8 mouse cellular contexts compared by ENCODE assay signal in genomic region chr2:150748854-150749253, GRCm38 (mm10). TPM values are rescaled to one million over a fixed set of nuclear protein-coding genes. Genes with fewer than 3 reads are reported as not detected.
A peak's percentile ranks its signal among the peaks of the same experiment; 100 is the strongest.
DNase-seq lines count a peak whose midpoint lies in the region; ATAC-seq lines count a peak whose summit lies in the region.

TSS of gene Entpd6 (plus strand) at chr2:150749042.

- H3K9me3 ChIP-seq in heart, embryonic 13.5 days, result no peaks in the 10 kb centered on the region
- H3K9me3 ChIP-seq in liver, embryonic 12.5 days (replicated peaks), result no peaks in the 10 kb centered on the region
- H3K9me3 ChIP-seq in stomach, embryonic 15.5 days, result no peaks in the 10 kb centered on the region

- H3K4me3 ChIP-seq in heart, embryonic 13.5 days, result peak within 1 kb of the TSS; percentile 74
- peak within 1 kb of the TSS; percentile 71 for H3K4me3 ChIP-seq in liver, embryonic 12.5 days
- H3K4me3 ChIP-seq in stomach, embryonic 15.5 days (replicated peaks), result peak within 1 kb of the TSS; percentile 72

- peaks cover 21% of the 10 kb centered on the region for H3K4me1 ChIP-seq in heart, embryonic 13.5 days
- H3K4me1 ChIP-seq in liver, embryonic 12.5 days, result peaks cover 17% of the 10 kb centered on the region
- peaks cover 13% of the 10 kb centered on the region for H3K4me1 ChIP-seq in stomach, embryonic 15.5 days

- H3K27me3 ChIP-seq in heart, embryonic 13.5 days (replicated peaks), result peaks cover 8% of the 10 kb centered on the region; the same call in 1 of the 2 replicates
- H3K27me3 ChIP-seq in liver, embryonic 12.5 days (replicated peaks), result peaks cover 11% of the 10 kb centered on the region
- no peaks in the 10 kb centered on the region for H3K27me3 ChIP-seq in stomach, embryonic 15.5 days (replicated peaks)

- peak; percentile 97 for DNase-seq in CD4-positive helper T cell, adult 2 months (ENCODE audit: low read depth, low spot score)
- peak; percentile 93 for DNase-seq in brain, embryonic 18.5 days (ENCODE audit: low read depth, low spot score)
- DNase-seq in kidney, postnatal 10 days, result peak; percentile 96
- DNase-seq in natural killer cell, adult 2 months (ENCODE audit: low spot score in 2 of 2), result peak; percentile 94 to 96

- ATAC-seq in erythroid progenitor cell, adult 5-6 weeks (replicated peaks; ENCODE audit: low FRiP score, poor library complexity, severe bottlenecking), result peak; percentile 96
- ATAC-seq in heart, embryonic 13.5 days (ENCODE audit: extremely low read depth, insufficient number of reproducible peaks, low FRiP score, low TSS enrichment), result peak; percentile 84
- peak; percentile 94 for ATAC-seq in liver, embryonic 12.5 days
- ATAC-seq in stomach, embryonic 15.5 days (ENCODE audit: insufficient read depth, low FRiP score, low read depth), result peak; percentile 97

- peaks cover 11% of the 10 kb centered on the region for H3K36me3 ChIP-seq in heart, embryonic 13.5 days
- H3K36me3 ChIP-seq in liver, embryonic 12.5 days, result peaks cover 15% of the 10 kb centered on the region
- H3K36me3 ChIP-seq in stomach, embryonic 15.5 days, result no peaks in the 10 kb centered on the region

- peak within 1 kb of the TSS; percentile 87 for H3K9ac ChIP-seq in heart, embryonic 13.5 days
- peak within 1 kb of the TSS; percentile 78 for H3K9ac ChIP-seq in liver, embryonic 12.5 days
- peak within 1 kb of the TSS; percentile 64 for H3K9ac ChIP-seq in stomach, embryonic 15.5 days

- WGBS in heart, embryonic 13.5 days, result under 1% methylated on average over 30 of the region's 30 CpGs
- 1% methylated on average over 30 of the region's 30 CpGs for WGBS in liver, embryonic 12.5 days (ENCODE audit: insufficient replicate concordance)
- WGBS in stomach, embryonic 15.5 days, result under 1% methylated on average over 30 of the region's 30 CpGs

- H3K4me2 ChIP-seq in heart, embryonic 13.5 days, result peak within 1 kb of the TSS; percentile 99
- peak within 1 kb of the TSS; percentile 99 for H3K4me2 ChIP-seq in liver, embryonic 12.5 days
- H3K4me2 ChIP-seq in stomach, embryonic 15.5 days, result peak within 1 kb of the TSS; percentile 98

- peak within 1 kb of the TSS; percentile 83 for H3K27ac ChIP-seq in heart, embryonic 13.5 days (replicated peaks)
- peak within 1 kb of the TSS; percentile 76 for H3K27ac ChIP-seq in liver, embryonic 12.5 days
- peak within 1 kb of the TSS; percentile 86 for H3K27ac ChIP-seq in stomach, embryonic 15.5 days

RNA-seq across cellular contexts. Expression of gene Entpd6, which starts in this region (rescaled TPM):
- 1.1 and 1.7 TPM in 2 replicates for total RNA-seq in erythroid progenitor cell, adult 5-6 weeks (2015; ENCODE audit: low replicate concordance)
- 1.7 TPM in 1 of 2 replicates, not detected in the other for total RNA-seq in erythroid progenitor cell, adult 5-6 weeks (2017; ENCODE audit: low replicate concordance)
- polyA plus RNA-seq in heart, embryonic 13.5 days (2015; fragmentation: Nextera tagmentation; extraction: Ambion mirVana), result 22.5 and 23.1 TPM in 2 replicates
- 21.0 and 21.2 TPM in 2 replicates for polyA plus RNA-seq in liver, embryonic 12.5 days (2016; fragmentation: Nextera tagmentation; extraction: Ambion mirVana)
- 27.3 and 31.1 TPM in 2 replicates for polyA plus RNA-seq in stomach, embryonic 15.5 days (2015; fragmentation: Nextera tagmentation; extraction: Ambion mirVana)

Comparison
In these comparisons a context has a peak if more than half of its experiments do, and no peak if none do; other contexts are left out.
1. Peak in every context shown above with its lines: DNase-seq, ATAC-seq, H3K4me3 ChIP-seq and H3K27ac ChIP-seq.